Mouse (Mus musculus) myocyte (in vitro differentiated cells): ENCODE measurements around the gene Etfbkmt. TPM values are rescaled to one million over a fixed set of nuclear protein-coding genes. Genes with fewer than 3 reads are reported as not detected.
"Not testable (repeated sequence)": the region's sequence is repeated elsewhere in the genome, so short reads cannot be mapped to it uniquely, and the experiment has no call there.

Source experiments
- H3K27me3 ChIP-seq: one replicate; pipeline ENCODE4 v1.6.1; 2011; ENCODE audit not compliant: control insufficient read depth, insufficient read depth, insufficient read length
- H3K36me3 ChIP-seq: one replicate; pipeline ENCODE4 v1.6.1; 2011; ENCODE audit not compliant: control insufficient read depth, insufficient read depth
- H3K4me2 ChIP-seq: one replicate; pipeline ENCODE4 v1.6.1; 2011; ENCODE audit warnings: low read depth, control low read depth
- H3K4me3 ChIP-seq: one replicate; pipeline ENCODE4 v1.5.1; 2011; ENCODE audit warnings: mild to moderate bottlenecking, control low read depth, moderate library complexity
- H3K79me2 ChIP-seq: one replicate; pipeline ENCODE4 v1.6.1; 2011; ENCODE audit not compliant: control insufficient read depth, insufficient read depth
- H3ac ChIP-seq: one replicate; pipeline ENCODE4 v1.6.1; 2011; ENCODE audit not compliant: control insufficient read depth, insufficient read length
- CEBPB ChIP-seq: IDR thresholded peaks from 2 replicates; pipeline ENCODE4 v1.6.1; 2011; ENCODE audit warnings: mild to moderate bottlenecking, moderate library complexity; ENCODE audit not compliant: poor library complexity, insufficient read depth, severe bottlenecking
- E2F4 ChIP-seq: IDR thresholded peaks from one replicate; pipeline ENCODE4 v1.6.1; 2011; ENCODE audit warnings: mild to moderate bottlenecking, control low read depth, moderate library complexity; ENCODE audit not compliant: insufficient read depth
- MAX ChIP-seq: IDR thresholded peaks from one replicate; pipeline ENCODE4 v1.6.1; 2011; ENCODE audit warnings: low read depth, mild to moderate bottlenecking, control low read depth
- MYOD1 ChIP-seq, 3 experiments: IDR thresholded peaks; one replicate each; pipeline ENCODE4 v1.6.1; 2011; ENCODE audit warnings: control low read depth in 2 of 3, low read depth in 2 of 3, mild to moderate bottlenecking in 2 of 3, moderate library complexity in 1 of 3; ENCODE audit not compliant: insufficient read length in 2 of 3, control insufficient read depth in 1 of 3
- MYOG ChIP-seq, 3 experiments: IDR thresholded peaks; one replicate each; pipeline ENCODE4 v1.6.1; 2011; ENCODE audit warnings: control low read depth in 2 of 3, low read depth in 2 of 3, mild to moderate bottlenecking in 2 of 3; ENCODE audit not compliant: insufficient read length in 2 of 3, control insufficient read depth in 1 of 3, insufficient read depth in 1 of 3
- POLR2A ChIP-seq: IDR thresholded peaks from one replicate; pipeline ENCODE4 v1.6.1; 2011; ENCODE audit warnings: low read depth, mild to moderate bottlenecking, control low read depth, moderate library complexity; ENCODE audit not compliant: insufficient read length
- POLR2AphosphoS2 ChIP-seq: IDR thresholded peaks from one replicate; pipeline ENCODE4 v1.6.1; 2011; ENCODE audit warnings: low read depth, control low read depth; ENCODE audit not compliant: insufficient read length
- REST ChIP-seq: IDR thresholded peaks from one replicate; pipeline ENCODE4 v1.6.1; 2011; ENCODE audit warnings: mild to moderate bottlenecking, control low read depth, moderate library complexity; ENCODE audit not compliant: insufficient read depth, insufficient read length
- SRF ChIP-seq: IDR thresholded peaks from one replicate; pipeline ENCODE4 v1.6.1; 2011; ENCODE audit warnings: low read depth; ENCODE audit not compliant: control insufficient read depth, insufficient read length
- TCF12 ChIP-seq: IDR thresholded peaks from one replicate; pipeline ENCODE4 v1.6.1; 2011; ENCODE audit warnings: mild to moderate bottlenecking, control low read depth; ENCODE audit not compliant: poor library complexity, insufficient read depth, severe bottlenecking
- TCF3 ChIP-seq: IDR thresholded peaks from one replicate; pipeline ENCODE4 v1.6.1; 2011; ENCODE audit warnings: low read depth, control low read depth; ENCODE audit not compliant: insufficient read length
- USF1 ChIP-seq: IDR thresholded peaks from one replicate; pipeline ENCODE4 v1.6.1; 2011; ENCODE audit warnings: low read depth, mild to moderate bottlenecking, control low read depth, moderate library complexity
- polyA plus RNA-seq: library from polyadenylated mRNA; unstranded; fragments of >200 nt; fragmentation: generic; extraction: Trizol; gene quantifications from one replicate; pipeline ENCODE4 v1.2.1, GENCODE M21; 2012; ENCODE audit warnings: missing spikeins

Etfbkmt gene
- polyA plus RNA-seq, 1 experiment, result 7.2 TPM

DNA sequence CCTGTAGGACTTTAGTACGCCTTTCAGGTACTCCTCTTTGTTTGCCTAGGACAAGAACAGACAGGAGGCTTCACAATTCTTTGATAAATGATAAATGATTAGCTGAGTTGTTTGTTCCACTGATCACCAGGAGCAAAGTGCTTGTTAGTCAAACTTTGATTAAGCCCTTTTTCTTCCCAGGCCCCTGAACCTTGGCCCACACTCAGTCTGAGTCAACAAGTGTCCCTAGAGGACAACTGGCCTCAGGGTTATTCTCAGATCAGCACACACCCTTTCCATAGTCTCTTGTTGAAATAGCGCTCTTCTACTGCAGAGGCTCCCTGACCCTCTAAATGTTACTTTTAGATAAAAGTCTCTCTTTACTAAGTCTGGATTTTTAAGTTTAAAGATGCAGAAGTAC lies 20.7 kb upstream of the Etfbkmt start:
- no peak overlapping the region for H3K4me2 ChIP-seq
- H3K36me3 ChIP-seq, result no peaks in the 10 kb centered on the region
- H3ac ChIP-seq, result no peak overlapping the region
- H3K27me3 ChIP-seq, result no peaks in the 10 kb centered on the region
- H3K79me2 ChIP-seq, result no peaks in the 10 kb centered on the region
- H3K4me3 ChIP-seq, result no peak overlapping the region
- no peak for TF ChIP-seq MAX
- no peak for TF ChIP-seq TCF12
- no peak for TF ChIP-seq POLR2A
- TF ChIP-seq TCF3, result no peak

- Histone ChIP-seq H3K27me3 (no peaks in the 10 kb centered on the region), H3K79me2 (no peaks in the 10 kb centered on the region), H3K4me2 (no peak overlapping the region), H3ac (no peak overlapping the region), H3K4me3 (no peak overlapping the region), H3K36me3 (no peaks in the 10 kb centered on the region)
- TF ChIP-seq POLR2A, result no peak
- peak in 1 of 3 experiments; percentile 43 for TF ChIP-seq MYOD1 (IDR thresholded peaks at IDR 0.05; ENCODE audit: control insufficient read depth in 1 of 3, insufficient read length in 2 of 3, low read depth in 2 of 3)
These were observed 19.8 kb upstream of the Etfbkmt start for GRCm38 (mm10) chr6:149119853-149120252.

GRCm38 (mm10) chr6:149123042-149123441 lies 16.6 kb upstream of the Etfbkmt start:
- no peaks in the 10 kb centered on the region for H3K27me3 ChIP-seq
- no peak overlapping the region for H3K4me2 ChIP-seq
- H3K36me3 ChIP-seq, result no peaks in the 10 kb centered on the region
- H3ac ChIP-seq, result no peak overlapping the region
- TF ChIP-seq SRF, result no peak
- no peak for TF ChIP-seq TCF3
- TF ChIP-seq E2F4, result no peak
- no peak for TF ChIP-seq CEBPB
- no peak for TF ChIP-seq MYOG (IDR thresholded peaks at IDR 0.05; ENCODE audit: control insufficient read depth in 1 of 3, insufficient read depth in 1 of 3, insufficient read length in 2 of 3, low read depth in 2 of 3)
- no peak for TF ChIP-seq TCF12
- TF ChIP-seq MYOD1 (IDR thresholded peaks at IDR 0.05; ENCODE audit: control insufficient read depth in 1 of 3, insufficient read length in 2 of 3, low read depth in 2 of 3), result no peak
- no peak for TF ChIP-seq MAX
- TF ChIP-seq USF1, result no peak
- TF ChIP-seq POLR2AphosphoS2, result no peak
- TF ChIP-seq REST, result no peak
- no peak for TF ChIP-seq POLR2A
- no peaks in the 10 kb centered on the region for H3K79me2 ChIP-seq
- H3K4me3 ChIP-seq, result no peak overlapping the region

DNA sequence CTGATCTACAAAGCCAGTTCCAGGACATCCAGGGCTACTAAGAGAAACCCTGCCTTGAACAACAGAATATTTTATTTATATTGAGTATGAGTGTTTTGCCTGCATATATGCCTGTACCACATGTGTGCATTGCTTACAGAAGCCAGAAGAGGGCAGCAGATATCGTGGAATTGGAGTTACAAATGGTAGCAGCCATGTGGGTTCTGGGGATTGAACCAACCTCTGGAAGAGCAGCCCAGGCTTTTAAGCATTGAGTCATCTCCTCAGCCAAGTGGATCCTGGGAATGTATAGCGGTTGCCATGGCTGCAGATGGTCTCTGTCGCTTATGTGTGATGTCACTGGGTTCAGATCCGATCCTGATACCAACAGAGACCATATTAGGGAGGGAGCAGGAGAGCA lies 13.0 kb upstream of the Etfbkmt start:
- Histone ChIP-seq H3K4me3 (no peak overlapping the region), H3ac (no peak overlapping the region), H3K79me2 (no peaks in the 10 kb centered on the region), H3K36me3 (no peaks in the 10 kb centered on the region), H3K27me3 (no peaks in the 10 kb centered on the region), H3K4me2 (no peak overlapping the region)
- TF ChIP-seq SRF (no peak), USF1 (no peak), TCF12 (no peak), CEBPB (no peak), TCF3 (no peak), E2F4 (no peak), POLR2AphosphoS2 (no peak)

DNA sequence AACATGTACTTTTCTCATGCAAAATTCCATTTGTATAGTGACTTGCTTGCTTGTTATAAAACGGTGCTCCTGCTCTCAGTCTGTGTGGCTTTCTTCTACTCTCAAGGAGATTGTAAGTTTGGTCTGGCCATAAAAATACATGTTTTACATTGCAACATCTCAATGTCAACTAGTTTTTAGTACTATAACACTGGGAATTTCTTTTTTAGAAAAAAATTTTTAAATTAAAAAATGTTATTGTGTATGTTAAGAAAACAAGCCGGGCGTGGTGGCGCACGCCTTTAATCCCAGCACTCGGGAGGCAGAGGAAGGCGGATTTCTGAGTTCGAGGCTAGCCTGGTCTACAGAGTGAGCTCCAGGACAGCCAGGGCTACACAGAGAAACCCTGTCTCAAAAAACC lies 9.8 kb upstream of the Etfbkmt start, which contains the start of gene Gm10203:
Gene Gm10203 (plus strand): TSS at position 301 of the 400 bp plus-strand sequence.
- not testable (repeated sequence) for H3K4me3 ChIP-seq, H3K4me2 ChIP-seq, H3ac ChIP-seq, H3K79me2 ChIP-seq, H3K36me3 ChIP-seq, H3K27me3 ChIP-seq

DNA sequence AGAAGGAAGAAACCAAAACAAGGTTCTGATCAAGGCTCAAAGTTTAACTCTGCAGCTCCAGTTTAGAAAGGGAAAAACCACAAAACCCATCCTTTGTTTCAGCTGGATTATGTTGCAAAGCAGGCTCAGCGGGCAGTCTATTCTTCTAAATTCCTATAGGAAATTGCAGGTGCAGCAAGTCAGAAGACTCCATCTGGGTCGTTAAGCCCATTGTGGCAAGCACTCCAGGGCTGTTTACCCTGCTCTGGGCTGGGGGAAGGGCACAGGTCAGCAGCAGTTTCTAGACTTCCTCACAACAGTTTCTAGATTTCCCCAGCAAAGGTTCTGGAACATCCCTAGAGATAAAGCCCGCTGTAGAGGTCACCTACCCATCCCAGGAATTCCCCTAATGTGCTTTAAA lies 8.5 kb upstream of the Etfbkmt start:
- H3ac ChIP-seq, result no peak overlapping the region
- no peak overlapping the region for H3K4me3 ChIP-seq
- H3K27me3 ChIP-seq, result no peaks in the 10 kb centered on the region
- no peak overlapping the region for H3K4me2 ChIP-seq
- H3K79me2 ChIP-seq, result no peaks in the 10 kb centered on the region
- no peaks in the 10 kb centered on the region for H3K36me3 ChIP-seq
- TF ChIP-seq CEBPB, result no peak
- TF ChIP-seq TCF3, result no peak
- no peak for TF ChIP-seq REST
- no peak for TF ChIP-seq SRF
- TF ChIP-seq POLR2AphosphoS2, result no peak
- TF ChIP-seq USF1, result no peak
- TF ChIP-seq MAX, result no peak
- TF ChIP-seq TCF12, result no peak
- no peak for TF ChIP-seq MYOG (IDR thresholded peaks at IDR 0.05; ENCODE audit: control insufficient read depth in 1 of 3, insufficient read depth in 1 of 3, insufficient read length in 2 of 3, low read depth in 2 of 3)
- no peak for TF ChIP-seq MYOD1 (IDR thresholded peaks at IDR 0.05; ENCODE audit: control insufficient read depth in 1 of 3, insufficient read length in 2 of 3, low read depth in 2 of 3)
- TF ChIP-seq E2F4, result no peak
- no peak for TF ChIP-seq POLR2A
